Comparison of ENCODE assay signal across 21 mouse cellular contexts in genomic region chr5:87562526-87562925, GRCm38 (mm10). TPM values are rescaled to one million over a fixed set of nuclear protein-coding genes. Genes with fewer than 3 reads are reported as not detected.
"Had no signal": no experiment of that assay in that cellular context is flagged by ENCODE, and none has a peak within 500 bp of the region (broad histone marks: within the 10 kb centered on the region; RNA-seq: fewer than 3 reads in every experiment).

No protein-coding gene starts in this region.

- DNase-seq: kidney, postnatal 4 days; left cerebral cortex, postnatal 4 days; lung, embryonic 14.5 days; lung, postnatal 10 days; lung, postnatal 4 days; midbrain, embryonic 14.5 days; retina, postnatal 1 day; right cerebral cortex, postnatal 4 days; thymus, postnatal 4 days had no signal

- H3K4me1 ChIP-seq: limb, embryonic 13.5 days; liver, embryonic 12.5 days; midbrain, embryonic 10.5 days; neural tube, embryonic 12.5 days; stomach, embryonic 15.5 days had no signal

- H3K4me2 ChIP-seq: limb, embryonic 13.5 days; liver, embryonic 12.5 days; lung, embryonic 14.5 days; neural tube, embryonic 12.5 days; stomach, embryonic 15.5 days had no signal

- H3K27ac ChIP-seq: layer of hippocampus, adult 2 months; limb, embryonic 13.5 days; liver, embryonic 12.5 days; midbrain, embryonic 10.5 days; neural tube, embryonic 12.5 days; stomach, embryonic 15.5 days had no signal

- H3K4me3 ChIP-seq: layer of hippocampus, adult 2 months; limb, embryonic 13.5 days; liver, embryonic 12.5 days; midbrain, embryonic 10.5 days; neural tube, embryonic 12.5 days; stomach, embryonic 15.5 days had no signal

- H3K9me3 ChIP-seq: limb, embryonic 13.5 days; liver, embryonic 12.5 days; midbrain, embryonic 10.5 days; neural tube, embryonic 12.5 days; stomach, embryonic 15.5 days had no signal

- H3K36me3 ChIP-seq: limb, embryonic 13.5 days; liver, embryonic 12.5 days; midbrain, embryonic 10.5 days; neural tube, embryonic 12.5 days; stomach, embryonic 15.5 days had no signal

- H3K27me3 ChIP-seq: limb, embryonic 13.5 days; liver, embryonic 12.5 days; neural tube, embryonic 12.5 days; stomach, embryonic 15.5 days had no signal

- ATAC-seq: liver, embryonic 12.5 days had no signal

- H3K9ac ChIP-seq: limb, embryonic 13.5 days; liver, embryonic 12.5 days; lung, embryonic 14.5 days; neural tube, embryonic 12.5 days; stomach, embryonic 15.5 days had no signal

RNA-seq across cellular contexts. Expression of gene Sult1d1, which starts 6.3 kb away (rescaled TPM):
- total RNA-seq: layer of hippocampus, adult 2 months; layer of hippocampus, postnatal 14 days; left cerebral cortex, adult 18-20 months; left cerebral cortex, postnatal 10 days; left cerebral cortex, postnatal 4 days; megakaryocyte, adult 5-6 weeks had no signal
- polyA plus RNA-seq: limb, embryonic 13.5 days; lung, embryonic 14.5 days; midbrain, embryonic 10.5 days; midbrain, embryonic 14.5 days; neural tube, embryonic 12.5 days; spleen, adult 2 months had no signal

RNA-seq across cellular contexts. Expression of gene Sult1b1, which starts 24.5 kb away (rescaled TPM):
- total RNA-seq: layer of hippocampus, adult 2 months; layer of hippocampus, postnatal 14 days; left cerebral cortex, adult 18-20 months; left cerebral cortex, postnatal 10 days; left cerebral cortex, postnatal 4 days; megakaryocyte, adult 5-6 weeks had no signal
- polyA plus RNA-seq: limb, embryonic 13.5 days; lung, embryonic 14.5 days; midbrain, embryonic 10.5 days; midbrain, embryonic 14.5 days; neural tube, embryonic 12.5 days; spleen, adult 2 months had no signal

RNA-seq across cellular contexts. Expression of gene Sult1e1, which starts 28.9 kb away (rescaled TPM):
- total RNA-seq: layer of hippocampus, adult 2 months; layer of hippocampus, postnatal 14 days; left cerebral cortex, adult 18-20 months; left cerebral cortex, postnatal 10 days; left cerebral cortex, postnatal 4 days; megakaryocyte, adult 5-6 weeks had no signal
- polyA plus RNA-seq: liver, embryonic 12.5 days; liver, embryonic 16.5 days; lung, embryonic 14.5 days; midbrain, embryonic 14.5 days; neural tube, embryonic 12.5 days; spleen, adult 2 months; stomach, embryonic 15.5 days had no signal
